Mouse (Mus musculus): ENCODE measurements around the gene Fbll1. TPM values are rescaled to one million over a fixed set of nuclear protein-coding genes. Genes with fewer than 3 reads are reported as not detected.
A peak's percentile ranks its signal among the peaks of the same experiment; 100 is the strongest.

Gene Fbll1
- total and polyA plus RNA-seq, 2 experiments from 2014 or later = 35.0 to 64.1 TPM

DNA sequence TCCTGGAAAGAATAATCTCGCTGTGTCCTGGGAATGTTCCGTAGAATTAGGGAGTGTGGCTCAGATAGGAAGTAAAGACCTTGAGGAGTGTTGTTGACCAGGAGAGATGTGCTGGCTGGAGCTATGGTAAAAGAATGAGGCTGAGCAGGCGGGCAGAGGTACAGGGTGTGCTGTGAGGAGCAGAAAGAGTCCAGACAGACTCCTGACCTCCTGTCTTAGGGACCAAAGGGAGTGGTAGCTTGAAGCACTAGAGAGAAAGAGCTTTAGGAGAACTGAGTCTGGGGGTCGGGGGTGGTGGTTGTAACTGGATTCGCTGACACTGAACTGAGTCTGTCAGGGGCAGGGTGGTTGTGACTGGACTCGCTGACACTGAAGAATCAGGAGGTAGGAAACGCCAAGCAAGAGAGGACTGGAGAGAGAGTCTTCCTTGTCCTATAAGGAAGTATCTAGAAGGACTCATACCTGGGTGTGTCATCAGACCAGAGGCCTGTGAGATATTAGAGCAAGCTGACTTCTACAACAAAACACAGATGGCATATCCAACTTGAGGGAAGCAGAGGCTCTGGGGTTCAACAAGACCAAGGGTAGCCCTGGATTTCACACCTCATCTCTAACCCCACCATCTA, 38.6 kb downstream of the Fbll1 start:
- H3K9me3 ChIP-seq (ENCODE audit: low read length) = no peaks in the 10 kb centered on the region
- no peak for DNase-seq (ENCODE audit: low spot score)
- H3K36me3 ChIP-seq (ENCODE audit: insufficient read depth, low read length) = no peaks in the 10 kb centered on the region
- no peak overlapping the region for H3K4me2 ChIP-seq (ENCODE audit: low read depth, low read length)
- TF ChIP-seq CTCF (IDR thresholded peaks at IDR 0.05; ENCODE audit: low read depth) = no peak
- H3K27me3 ChIP-seq (ENCODE audit: insufficient read depth, low read length) = no peaks in the 10 kb centered on the region
- H3K4me3 ChIP-seq (ENCODE audit: low read length) = no peak overlapping the region
- no peak overlapping the region for H3K9ac ChIP-seq (replicated peaks; ENCODE audit: low read length)
- H3K27ac ChIP-seq = no peak overlapping the region
- no peak for ATAC-seq
- no peaks in the 10 kb centered on the region for H3K4me1 ChIP-seq (ENCODE audit: insufficient read depth, low read length)
- 88% methylated on average over 7 of the region's 7 CpGs for WGBS

DNA sequence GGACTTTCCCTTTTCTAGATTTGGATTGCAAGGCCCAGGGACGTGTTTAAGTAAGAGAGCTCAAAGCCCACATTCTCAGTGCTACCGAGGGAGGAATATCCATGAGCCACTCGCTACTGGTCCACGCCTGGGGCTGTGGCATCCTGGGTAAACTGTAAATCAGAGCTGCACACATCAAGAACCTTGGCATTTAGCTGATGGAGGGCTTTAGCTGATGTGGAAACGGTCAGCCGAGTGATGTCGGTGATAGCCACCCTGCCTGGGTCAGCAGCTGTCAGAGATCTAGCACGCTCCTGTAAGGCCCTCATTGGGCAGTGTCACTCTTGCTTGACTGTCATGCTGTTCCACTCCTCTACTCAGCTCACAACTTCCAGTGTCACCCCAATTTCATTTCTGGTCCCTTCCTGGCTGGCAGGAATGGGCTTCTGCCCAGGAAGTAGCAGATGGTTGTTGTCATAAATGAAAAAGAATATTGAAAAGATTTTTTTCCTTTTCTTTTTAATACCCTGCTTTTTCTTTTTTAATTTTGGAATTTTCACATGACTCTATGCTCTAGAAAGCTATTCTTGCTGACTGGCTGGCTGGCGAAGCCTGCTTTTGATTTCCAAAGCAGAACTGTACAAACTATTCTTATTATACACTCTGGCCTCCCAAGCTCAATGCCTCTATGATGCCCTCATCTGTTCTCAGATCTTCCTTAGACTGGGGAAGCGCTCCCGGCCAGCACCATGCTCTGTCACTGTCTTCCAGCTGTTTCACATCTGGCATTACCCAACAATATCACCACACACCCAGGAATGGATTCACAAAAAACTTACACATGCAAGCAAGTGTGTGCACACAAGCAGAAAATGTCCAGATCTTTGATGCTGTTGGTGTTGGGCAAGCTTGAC, 42.0 kb downstream of the Fbll1 start:
- H3K27ac ChIP-seq = no peak overlapping the region

DNA sequence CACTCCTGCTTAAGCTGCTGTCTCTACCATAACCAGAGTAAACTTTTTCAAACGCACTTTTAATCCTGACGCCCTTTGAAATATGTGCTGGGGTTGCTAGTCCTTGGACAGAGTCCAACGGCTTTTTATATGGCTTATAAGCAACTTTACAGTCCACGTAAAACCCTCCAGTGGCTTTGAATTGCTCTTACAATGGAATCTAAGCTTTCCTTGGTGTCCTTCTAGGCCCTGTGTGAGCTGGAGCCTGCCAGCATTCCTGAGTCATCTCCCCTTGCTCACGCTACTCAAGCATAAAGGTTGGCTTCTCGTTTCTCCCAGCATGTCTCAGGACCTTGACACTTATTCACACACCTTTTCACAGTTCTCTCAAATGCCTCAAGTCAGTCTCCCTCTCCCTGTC, 43.1 kb downstream of the Fbll1 start:
- Histone ChIP-seq H3K27me3 (ENCODE audit: insufficient read depth, low read length) (no peaks in the 10 kb centered on the region), H3K36me3 (ENCODE audit: insufficient read depth, low read length) (no peaks in the 10 kb centered on the region), H3K4me1 (ENCODE audit: insufficient read depth, low read length) (no peaks in the 10 kb centered on the region), H3K9ac (replicated peaks; ENCODE audit: low read length) (no peak overlapping the region), H3K9me3 (ENCODE audit: low read length) (no peaks in the 10 kb centered on the region), H3K27ac (no peak overlapping the region), H3K4me2 (ENCODE audit: low read depth, low read length) (no peak overlapping the region), H3K4me3 (ENCODE audit: low read length) (no peak overlapping the region)
- DNase-seq (ENCODE audit: low spot score) = no peak
- 45% methylated on average over 6 of the region's 6 CpGs for whole genome bisulfite sequencing
- ATAC-seq = no peak
- TF ChIP-seq CTCF (IDR thresholded peaks at IDR 0.05; ENCODE audit: low read depth) = no peak

More for the DNA sequence above, 42.0 kb downstream of the Fbll1 start:
- Histone ChIP-seq H3K36me3 (ENCODE audit: insufficient read depth, low read length) (no peaks in the 10 kb centered on the region), H3K4me1 (ENCODE audit: insufficient read depth, low read length) (no peaks in the 10 kb centered on the region), H3K9me3 (ENCODE audit: low read length) (no peaks in the 10 kb centered on the region), H3K4me3 (ENCODE audit: low read length) (no peak overlapping the region), H3K9ac (replicated peaks; ENCODE audit: low read length) (no peak overlapping the region), H3K4me2 (ENCODE audit: low read depth, low read length) (no peak overlapping the region), H3K27me3 (ENCODE audit: insufficient read depth, low read length) (no peaks in the 10 kb centered on the region)
- DNase-seq (ENCODE audit: low spot score) = no peak
- TF ChIP-seq CTCF (IDR thresholded peaks at IDR 0.05; ENCODE audit: low read depth) = no peak
- WGBS = 75% methylated on average over 11 of the region's 11 CpGs
- ATAC-seq = no peak

DNA sequence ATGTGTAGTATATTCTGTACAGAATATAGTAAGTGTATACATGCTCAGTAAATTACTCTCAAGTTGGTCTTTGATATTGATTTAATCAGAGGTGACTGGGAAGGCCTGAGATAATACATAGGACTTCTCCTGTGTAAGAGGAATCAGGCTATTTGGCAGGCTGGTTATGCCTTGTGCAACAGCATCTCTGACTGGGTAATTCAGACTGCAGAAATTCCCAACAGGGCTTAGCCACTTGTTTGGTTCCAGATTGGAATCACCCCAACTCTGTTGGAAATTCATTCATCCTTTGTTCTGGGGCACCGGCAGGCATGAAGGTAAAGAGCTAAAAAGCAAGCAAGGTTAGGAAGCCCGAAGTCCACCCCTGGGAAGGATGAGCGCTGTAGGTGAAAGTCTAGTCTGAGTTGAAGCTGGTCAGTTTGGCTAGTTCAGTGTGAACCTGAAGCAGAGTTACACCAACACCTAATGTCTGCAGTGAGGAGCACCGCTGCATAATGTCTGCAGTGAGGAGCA, 43.7 kb downstream of the Fbll1 start:
- Histone ChIP-seq H3K9me3 (ENCODE audit: low read length) (no peaks in the 10 kb centered on the region), H3K4me2 (ENCODE audit: low read depth, low read length) (no peak overlapping the region), H3K27me3 (ENCODE audit: insufficient read depth, low read length) (no peaks in the 10 kb centered on the region), H3K4me1 (ENCODE audit: insufficient read depth, low read length) (no peaks in the 10 kb centered on the region), H3K36me3 (ENCODE audit: insufficient read depth, low read length) (no peaks in the 10 kb centered on the region), H3K9ac (replicated peaks; ENCODE audit: low read length) (no peak overlapping the region), H3K27ac (no peak overlapping the region), H3K4me3 (ENCODE audit: low read length) (no peak overlapping the region)
- no peak for TF ChIP-seq CTCF (IDR thresholded peaks at IDR 0.05; ENCODE audit: low read depth)
- ATAC-seq (no peak), DNase-seq (ENCODE audit: low spot score) (no peak)
- 71% methylated on average over 4 of the region's 4 CpGs for WGBS

DNA sequence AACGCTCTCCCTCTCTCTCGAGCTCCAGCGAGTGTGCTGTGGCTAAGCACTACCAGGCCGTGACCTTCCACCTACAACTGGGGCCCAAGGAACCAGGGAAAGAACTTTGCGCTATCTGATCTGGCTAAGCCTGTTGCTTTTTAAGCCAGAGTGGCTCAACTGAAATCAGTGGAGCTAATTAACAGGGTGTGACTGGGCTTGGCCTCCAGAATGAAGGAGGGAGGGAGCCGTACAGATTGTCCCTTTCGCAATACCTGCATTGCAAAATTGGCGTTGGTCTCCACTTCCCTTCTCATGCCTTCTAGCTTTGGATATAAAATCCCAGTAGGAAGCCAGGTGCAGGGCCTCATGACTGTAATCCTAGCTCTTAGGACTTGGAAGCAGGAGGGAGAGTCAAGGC, 48.1 kb downstream of the Fbll1 start:
- H3K27me3 ChIP-seq (ENCODE audit: insufficient read depth, low read length) = no peaks in the 10 kb centered on the region
- no peak for DNase-seq (ENCODE audit: low spot score)
- no peak overlapping the region for H3K4me3 ChIP-seq (ENCODE audit: low read length)
- H3K9ac ChIP-seq (replicated peaks; ENCODE audit: low read length) = no peak overlapping the region
- no peak for TF ChIP-seq CTCF (IDR thresholded peaks at IDR 0.05; ENCODE audit: low read depth)
- no peak overlapping the region for H3K4me2 ChIP-seq (ENCODE audit: low read depth, low read length)
- H3K9me3 ChIP-seq (ENCODE audit: low read length) = no peaks in the 10 kb centered on the region
- 81% methylated on average over 8 of the region's 8 CpGs for WGBS
- H3K27ac ChIP-seq = no peak overlapping the region
- no peaks in the 10 kb centered on the region for H3K4me1 ChIP-seq (ENCODE audit: insufficient read depth, low read length)
- no peak for ATAC-seq
- no peaks in the 10 kb centered on the region for H3K36me3 ChIP-seq (ENCODE audit: insufficient read depth, low read length)

MicroRNAs within 50 kb of the gene (microRNA counts, 519-probe panel; counts per million panel counts)
- microRNA mmu-miR-103 = 5,351 counts per million, percentile 88 among the panel's probes with 10 or more counts

Small RNA genes lying within 50 kb of the gene (microRNA-seq; reads per million reads assigned to microRNA genes)
- gene Mir103-1 = 2.6 to 5.0 reads per million in 2 experiments

Other genes starting within 250 kb of the Fbll1 start
- 62.5 and 68.7 TPM in 2 replicates for gene Pank3, start 29.4 kb downstream of the Fbll1 start, total RNA-seq (2014; rRNA removed)
- 13.3 and 13.6 TPM in 2 replicates for gene Pank3, start 29.4 kb downstream of the Fbll1 start, polyA plus RNA-seq (2015; fragmentation: Nextera tagmentation; extraction: Ambion mirVana)
- gene Rars, start 35.6 kb upstream of the Fbll1 start, total RNA-seq (2014; rRNA removed) = 27.4 and 30.0 TPM in 2 replicates
- gene Rars, start 35.6 kb upstream of the Fbll1 start, polyA plus RNA-seq (2015; fragmentation: Nextera tagmentation; extraction: Ambion mirVana) = 56.6 and 58.7 TPM in 2 replicates
- 17.8 and 20.4 TPM in 2 replicates for gene Wwc1, start 181.6 kb upstream of the Fbll1 start, total RNA-seq (2014; rRNA removed)
- 8.6 and 9.0 TPM in 2 replicates for gene Wwc1, start 181.6 kb upstream of the Fbll1 start, polyA plus RNA-seq (2015; fragmentation: Nextera tagmentation; extraction: Ambion mirVana)

Measured in hindbrain, postnatal 0 days (tissue).